Mouse (Mus musculus): ENCODE data around the gene Zbtb43.

DNA sequence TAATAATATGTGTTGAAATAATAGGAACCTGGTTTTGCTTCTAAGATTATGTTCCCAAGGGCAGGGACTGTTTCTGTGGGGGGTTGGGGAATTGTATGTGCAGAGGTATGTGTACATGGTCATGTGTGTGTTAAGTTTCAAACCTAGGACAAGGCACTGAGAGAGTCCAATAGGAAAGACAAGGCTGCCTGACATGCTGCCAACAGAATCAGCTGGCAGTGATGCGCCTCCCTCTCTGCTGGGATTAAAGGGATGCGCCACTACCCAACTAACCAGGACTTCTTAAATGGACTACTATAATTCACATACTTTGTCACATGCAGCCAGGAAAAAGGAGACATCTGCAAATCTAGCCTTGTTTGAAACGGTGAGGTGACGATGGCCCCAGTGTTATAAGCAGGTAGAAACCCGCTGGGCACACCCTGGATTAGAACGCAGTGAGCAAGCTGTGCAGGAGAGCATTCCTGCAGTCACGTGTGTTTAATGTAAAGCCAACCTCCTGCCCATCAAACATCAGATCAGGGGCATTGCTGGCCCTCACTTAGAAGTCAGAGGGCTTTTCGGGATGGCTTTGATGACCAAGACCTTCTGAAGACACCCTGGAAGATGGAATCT is 33.2 kb downstream of the Zbtb43 start:
- TF ChIP-seq CTCF (IDR thresholded peaks at IDR 0.05; ENCODE audit: insufficient read depth, low read depth, low read length) (no peak), POLR2A (IDR thresholded peaks at IDR 0.05; ENCODE audit: insufficient read depth, low read depth, low read length) (no peak)
